Mouse (Mus musculus): ENCODE results near the gene Actr5.

DNA sequence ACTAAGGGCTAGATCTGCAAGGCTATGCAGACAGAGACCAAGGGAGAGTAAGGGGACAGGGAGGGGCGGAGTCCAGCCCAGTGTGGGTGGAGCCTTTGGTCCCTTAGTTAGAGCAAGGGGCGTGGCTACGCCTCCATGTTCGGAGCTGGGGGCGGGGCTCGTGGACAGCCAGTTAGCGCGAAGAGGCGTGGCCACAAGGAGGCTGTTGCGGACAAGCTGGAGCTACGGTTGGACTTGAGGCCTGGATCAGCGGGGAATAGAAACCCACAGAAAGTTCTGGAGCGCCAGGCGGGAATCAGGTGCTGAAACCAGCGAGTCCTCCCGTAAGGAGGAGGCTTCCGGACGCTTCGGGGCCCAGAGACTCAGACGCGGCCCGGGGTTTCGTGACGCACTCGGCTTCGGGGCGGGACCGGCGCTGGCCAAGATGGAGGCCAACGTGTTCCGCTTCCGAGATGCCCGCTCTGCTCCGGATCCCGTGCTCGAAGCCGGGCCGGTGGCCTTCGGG, at the start of gene Actr5:
- no peak for TF ChIP-seq CTCF (IDR thresholded peaks at IDR 0.05; ENCODE audit: borderline replicate concordance, insufficient read depth, low read depth, low read length)
- peak; percentile 58; the same call in 1 of the 2 replicates for TF ChIP-seq POLR2A (IDR thresholded peaks at IDR 0.05; ENCODE audit: borderline replicate concordance, insufficient read depth, low read length)

All from cerebellum, adult 2 months (tissue).